Mouse (Mus musculus) left cerebral cortex, adult 9 months (tissue): Measurements from ENCODE around the gene Mcfd2.
A peak's percentile ranks its signal among the peaks of the same experiment; 100 is the strongest.

Experiments used
- DNase-seq, 2 experiments: peaks; one replicate each; pipeline ENCODE4 v3.0.0; 2022; ENCODE audit warnings: low spot score in 2 of 2

The Mcfd2 gene

DNA sequence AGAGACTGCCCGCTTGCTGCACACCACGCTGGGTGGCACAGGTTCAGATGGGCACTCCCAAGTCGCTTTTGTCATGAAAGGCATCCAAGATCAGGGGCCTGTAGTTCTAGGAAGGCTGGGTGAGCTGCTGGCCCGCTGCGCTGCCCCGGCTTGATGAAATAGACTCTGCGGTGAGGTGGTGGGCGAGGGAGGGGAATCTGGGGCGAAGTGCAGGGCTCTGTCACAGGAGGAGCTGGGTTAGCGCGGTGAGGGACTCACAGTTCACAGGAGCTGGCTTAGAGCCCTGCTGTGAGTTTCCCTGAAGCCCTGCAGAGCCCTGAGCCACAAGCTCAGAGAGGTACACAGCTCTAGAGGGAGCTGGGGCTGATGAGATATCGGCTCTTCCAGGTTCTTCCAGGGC lies 22.4 kb upstream of the Mcfd2 start:
- no peak for DNase-seq

GRCm38 (mm10) chr17:87287197-87287777 lies 21.6 kb upstream of the Mcfd2 start:
- DNase-seq = no peak

GRCm38 (mm10) chr17:87286481-87287143 lies 20.9 kb upstream of the Mcfd2 start:
- DNase-seq = no peak

DNA sequence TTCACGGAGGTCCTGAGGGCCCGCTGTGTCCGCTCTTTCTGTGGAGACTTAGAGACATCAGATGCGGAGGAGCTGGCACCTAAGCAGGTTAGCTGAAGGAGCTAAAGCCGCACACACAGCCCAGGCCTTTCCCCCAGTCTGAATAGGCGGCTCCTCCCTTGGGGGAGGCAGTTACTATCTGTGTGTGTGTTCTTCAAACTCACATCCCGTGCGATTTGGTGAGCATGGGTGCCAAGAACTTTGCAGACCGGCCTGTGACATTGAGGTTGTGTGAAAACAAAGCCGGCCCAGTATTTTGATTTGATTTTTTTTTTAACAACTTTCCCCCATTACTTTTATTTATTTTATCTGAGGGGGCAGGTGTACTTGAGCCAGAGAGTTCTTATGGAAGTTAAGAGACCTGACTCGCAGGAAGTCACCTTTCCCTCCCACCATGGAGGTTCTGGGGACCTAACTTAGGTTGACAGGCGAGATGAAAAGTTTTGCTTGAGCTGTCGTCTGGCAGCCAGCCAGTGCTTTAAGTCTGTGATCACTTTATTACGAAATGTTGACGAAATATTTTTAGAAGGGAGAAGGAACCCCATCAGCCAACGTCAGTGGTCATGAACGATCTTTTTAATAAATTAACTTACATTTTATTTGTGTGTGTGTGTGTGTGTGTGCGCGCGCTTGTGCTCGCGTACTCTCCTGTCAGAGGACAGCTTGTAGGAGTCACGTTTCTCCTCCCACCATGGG lies 20.2 kb upstream of the Mcfd2 start:
- no peak for DNase-seq

DNA sequence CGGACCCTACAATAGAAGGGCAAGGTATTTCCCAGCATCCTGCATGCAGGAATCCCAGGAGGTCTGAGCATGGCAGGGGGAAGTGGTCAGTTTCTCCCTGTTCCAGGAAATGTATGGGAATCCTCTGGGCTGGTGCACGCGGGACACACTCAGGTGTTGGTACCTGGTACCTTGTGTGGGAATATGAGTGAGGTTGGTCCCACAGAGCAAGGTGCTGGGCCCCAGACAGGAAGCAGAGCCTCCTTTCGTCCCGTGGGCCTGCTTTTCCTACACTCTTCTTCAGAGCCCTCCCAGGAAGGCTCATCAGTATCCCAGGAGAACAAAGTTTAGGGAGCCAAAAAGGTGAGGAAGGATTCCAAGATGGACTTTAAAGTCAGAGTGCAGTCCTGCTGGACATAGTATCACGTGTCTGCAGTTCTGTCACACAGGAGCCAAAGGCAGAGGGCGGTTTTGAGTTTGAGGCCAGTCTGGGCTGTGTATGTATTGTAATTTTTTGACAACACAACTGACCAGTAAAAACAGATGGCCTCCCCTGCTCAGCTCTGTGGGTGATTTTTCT lies 18.8 kb upstream of the Mcfd2 start:
- DNase-seq = no peak

DNA sequence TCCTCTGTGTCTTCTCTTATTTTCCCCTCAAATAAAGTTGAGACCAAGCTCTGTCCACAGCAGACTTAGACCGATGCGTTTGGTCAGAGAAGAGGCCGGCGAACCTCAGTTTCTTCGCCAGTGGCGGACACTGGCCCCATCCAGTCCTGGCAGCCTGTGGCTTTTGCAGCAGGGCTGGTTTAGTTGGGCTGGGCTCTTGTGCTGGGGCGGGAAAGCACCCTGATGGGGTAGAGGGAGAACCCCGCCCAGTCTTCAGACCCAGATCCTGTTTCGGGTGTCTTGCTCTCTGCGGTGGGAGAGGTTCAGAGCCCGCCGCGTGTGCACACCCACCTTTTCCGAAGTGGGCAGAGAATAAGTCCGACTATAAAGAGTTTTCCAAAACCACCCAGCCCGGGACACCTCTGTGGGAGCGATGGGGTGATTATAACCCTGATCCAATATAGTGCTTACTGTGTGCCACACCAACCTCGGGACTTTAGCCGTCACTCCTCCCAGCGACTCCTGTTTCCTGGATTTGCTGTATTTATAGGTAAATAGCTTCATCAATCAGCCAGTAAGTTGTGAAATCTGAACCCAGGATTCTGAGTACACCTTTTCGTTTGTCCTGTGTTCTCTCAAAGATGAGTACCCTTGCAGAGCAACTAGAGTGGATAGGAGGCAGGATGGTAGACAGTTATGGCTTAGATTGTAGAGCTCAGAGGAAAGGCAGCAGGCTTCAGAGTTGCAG lies 18.2 kb upstream of the Mcfd2 start:
- no peak for DNase-seq

- DNase-seq = peak in 1 of 2 experiments; percentile 48
Measured at GRCm38 (mm10) chr17:87283055-87283754, 17.5 kb upstream of the Mcfd2 start.

GRCm38 (mm10) chr17:87282706-87283053 lies 16.9 kb upstream of the Mcfd2 start, which contains the start of gene Ttc7:
TSS of gene Ttc7 (plus strand) at chr17:87282886.
- peak; percentile 81 to 94 for DNase-seq

- DNase-seq = peak; percentile 60 to 80
Measured at GRCm38 (mm10) chr17:87282007-87282705, 16.4 kb upstream of the Mcfd2 start.

DNA sequence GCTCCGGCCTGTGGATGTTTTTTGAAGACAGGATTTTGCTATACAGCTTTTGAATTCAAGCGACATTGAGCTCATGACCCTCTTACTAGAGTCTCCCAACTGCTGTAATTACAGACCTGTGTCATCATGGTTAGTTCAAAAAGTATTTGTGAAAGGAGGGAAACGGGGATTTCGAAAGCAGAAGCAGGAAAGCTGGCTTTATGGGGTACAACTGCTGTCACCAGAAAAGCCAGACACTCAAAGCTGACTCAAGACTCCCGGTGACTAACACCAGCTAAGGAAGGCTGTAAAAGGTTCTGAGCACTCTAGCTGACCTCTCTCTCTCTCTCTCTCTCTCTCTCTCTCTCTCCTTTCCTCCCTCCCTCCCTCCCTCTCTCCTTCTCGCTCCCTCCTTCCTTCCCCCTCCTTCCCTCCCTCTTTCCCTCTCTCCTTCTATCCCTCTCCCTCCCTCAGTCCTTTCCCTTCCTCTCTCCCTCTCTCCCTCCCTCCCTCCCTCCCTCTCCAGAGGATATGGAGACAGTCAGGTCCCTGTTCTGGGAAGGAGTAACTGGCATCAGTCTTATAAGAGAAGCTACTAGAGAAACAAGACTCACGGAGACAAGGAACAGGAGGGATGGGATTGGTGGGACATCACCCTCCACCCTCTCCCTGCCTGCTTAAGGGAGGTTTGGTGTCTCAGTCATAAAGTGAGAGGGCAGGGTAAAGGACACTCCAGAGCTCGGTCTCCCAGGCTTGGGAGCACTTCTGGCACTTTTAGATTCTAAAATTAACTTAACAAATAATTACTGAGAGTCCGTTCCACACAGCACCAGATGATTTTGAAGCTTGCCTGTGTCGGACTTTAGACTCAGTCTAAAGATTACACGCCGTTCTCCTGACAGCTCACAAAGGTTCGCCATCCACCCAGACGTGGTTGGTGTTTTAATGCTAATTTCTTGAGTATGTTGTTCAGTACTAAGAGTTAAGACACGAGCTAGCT lies 9.9 kb upstream of the Mcfd2 start:
- DNase-seq = no peak

- no peak for DNase-seq
Measured at GRCm38 (mm10) chr17:87269454-87269853, 3.7 kb upstream of the Mcfd2 start.

DNA sequence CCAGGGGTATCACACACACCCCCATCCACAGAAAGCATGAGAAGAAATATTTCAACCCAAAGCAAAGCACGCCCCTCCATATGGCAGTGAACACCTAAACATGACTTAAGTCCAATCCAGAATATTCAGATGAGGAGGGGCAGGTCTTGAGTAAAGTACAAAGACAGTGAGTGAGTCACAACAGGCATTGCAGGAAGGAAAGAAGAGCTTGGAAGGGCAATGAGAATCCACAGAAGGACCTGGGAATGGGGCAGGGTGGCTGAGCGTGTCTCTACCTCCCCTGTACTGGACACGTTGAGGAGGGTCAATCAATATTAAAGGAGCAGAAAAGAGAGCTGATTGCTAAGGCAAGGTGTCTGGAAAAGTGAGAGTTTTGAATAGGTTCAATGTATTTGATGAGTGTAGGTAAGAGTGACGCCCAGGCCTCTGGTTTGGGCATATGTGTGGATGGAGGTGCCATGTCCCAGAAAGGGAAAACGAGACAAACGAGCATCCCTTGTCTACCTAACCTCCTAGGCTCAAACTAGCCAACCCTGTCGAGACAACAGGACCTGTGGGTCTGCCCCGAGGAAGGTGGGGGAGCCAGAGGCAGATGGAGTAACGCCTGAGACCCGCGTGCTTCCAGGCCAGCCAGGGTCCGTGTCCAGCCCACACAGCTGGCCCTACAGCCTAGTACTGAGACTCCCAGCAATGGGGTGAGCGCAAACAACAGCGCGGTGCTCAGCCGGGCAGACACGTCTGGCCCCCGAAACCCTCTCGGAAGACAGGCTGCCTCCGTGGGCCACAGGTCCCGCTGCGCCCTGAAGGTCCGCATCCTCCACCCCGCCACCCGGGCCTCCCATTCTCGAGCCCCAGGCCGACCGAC lies 576 bp downstream of the Mcfd2 start:
- no peak for DNase-seq

DNA sequence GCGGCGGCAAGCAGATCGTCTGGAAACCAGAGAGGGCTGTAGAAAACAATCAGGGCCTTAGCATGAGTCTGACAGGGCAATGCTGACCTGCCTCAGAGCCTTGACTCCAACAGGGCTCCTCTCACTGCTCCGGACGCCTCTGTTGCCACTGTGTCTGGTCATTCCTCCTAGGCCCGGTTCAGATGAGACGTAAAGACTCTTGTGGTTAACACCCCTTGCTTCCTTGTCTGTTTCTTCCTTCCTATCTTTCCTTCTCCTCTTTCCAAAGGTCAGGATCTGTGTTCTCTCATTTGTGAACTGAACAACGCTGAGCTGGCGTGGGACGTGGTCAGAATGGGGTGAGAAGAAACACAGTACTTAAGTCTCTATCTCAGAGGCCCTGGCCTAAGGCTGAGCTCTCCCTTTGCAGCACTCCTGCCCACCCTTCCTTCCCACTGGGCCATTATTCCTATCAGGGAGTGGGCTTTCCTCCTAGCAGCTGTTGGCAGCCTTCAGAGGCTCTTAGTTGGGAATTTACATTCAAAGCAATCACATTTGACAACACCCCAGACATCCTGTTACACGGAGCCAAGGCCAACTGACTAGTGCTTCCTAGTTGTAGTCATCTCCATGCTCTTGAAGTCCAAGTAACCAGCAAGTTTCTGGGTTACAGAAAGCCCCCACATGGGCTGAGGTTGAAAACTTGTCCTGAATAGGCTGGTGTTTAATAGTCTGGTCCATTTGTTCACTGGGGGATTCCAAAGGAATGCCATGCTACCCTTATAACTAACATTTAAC lies 1.5 kb downstream of the Mcfd2 start:
- no peak for DNase-seq

- no peak for DNase-seq
Measured at GRCm38 (mm10) chr17:87263401-87263800, 2.3 kb downstream of the Mcfd2 start.

DNA sequence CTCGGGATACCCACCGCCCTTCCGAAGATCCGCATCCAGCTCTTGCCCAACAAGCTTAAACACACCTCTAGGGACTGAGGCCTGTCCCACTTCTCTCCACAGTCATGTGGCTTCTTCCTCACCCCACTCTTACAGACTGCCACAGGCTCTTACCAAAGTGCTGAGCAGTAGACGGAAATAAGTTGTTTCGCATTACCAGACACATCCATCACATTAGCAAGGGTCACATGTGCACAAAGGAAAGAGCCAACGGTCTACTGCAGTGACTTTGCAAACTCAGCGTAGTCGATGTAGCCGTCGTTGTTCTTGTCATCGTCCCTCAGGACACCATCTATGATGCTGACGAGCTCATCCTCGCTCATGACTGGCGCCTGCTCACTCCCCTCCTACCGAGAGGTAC lies 10.1 kb downstream of the Mcfd2 start:
- DNase-seq = no peak

DNA sequence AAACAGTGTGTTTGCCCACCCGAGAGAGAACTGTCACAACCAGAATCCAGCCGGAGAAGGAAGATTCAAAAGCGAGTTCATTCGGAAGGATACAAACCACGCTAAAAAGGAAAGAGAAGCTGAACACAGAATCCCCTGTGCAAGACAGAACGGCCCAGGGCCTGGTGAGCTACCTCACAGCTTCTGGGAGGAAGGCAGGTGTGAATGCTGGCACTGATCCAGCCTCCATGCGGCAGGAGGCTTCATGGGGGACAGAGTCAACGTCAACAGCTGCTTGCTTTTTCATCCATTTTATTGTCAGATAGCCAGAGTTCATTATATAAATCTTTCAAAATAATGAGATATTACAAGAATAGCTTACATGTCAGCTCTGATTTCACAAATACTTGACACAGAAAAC lies 11.4 kb downstream of the Mcfd2 start:
- no peak for DNase-seq

DNA sequence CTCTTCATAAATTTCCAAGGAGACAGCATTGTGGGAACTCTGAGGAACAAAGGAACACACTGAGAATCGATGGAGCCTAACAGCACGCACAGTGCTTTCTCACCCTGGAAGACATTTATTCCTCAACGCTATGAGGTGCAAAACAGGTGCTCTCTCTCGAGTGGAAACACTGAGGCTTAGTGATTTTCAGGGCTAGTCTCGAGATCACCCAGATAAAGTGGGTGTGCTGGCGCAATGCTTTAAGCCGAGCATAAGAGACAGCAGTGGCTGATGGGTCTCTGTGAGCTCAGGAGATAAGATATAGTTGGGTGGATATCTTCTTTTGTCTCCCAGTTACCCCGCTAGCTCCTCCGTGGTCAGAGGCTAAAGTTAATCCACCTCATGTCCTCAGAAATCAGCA lies 19.6 kb downstream of the Mcfd2 start:
- DNase-seq = no peak

GRCm38 (mm10) chr17:87237826-87238225 lies 27.9 kb downstream of the Mcfd2 start:
- no peak for DNase-seq
